Mouse (Mus musculus) heart, adult 2 months (tissue): ENCODE results near the gene Vgll3. TPM values are rescaled to one million over a fixed set of nuclear protein-coding genes. Genes with fewer than 3 reads are reported as not detected.

Experiments
- DNase-seq, 2 experiments: peaks; one replicate each; pipeline ENCODE4 v3.0.0; 2021
- H3K27ac ChIP-seq: fragments of 200-600 bp; 2 replicates; pipeline ENCODE4 v1.8.1; 2022
- H3K27me3 ChIP-seq: fragments of 200-500 bp; 2 replicates; pipeline ENCODE4 v1.6.1; 2012; ENCODE audit warnings: mild to moderate bottlenecking, low read length, inconsistent platforms, mixed read lengths; ENCODE audit not compliant: control insufficient read depth, insufficient read depth
- H3K36me3 ChIP-seq: fragments of 200-500 bp; 2 replicates; pipeline ENCODE4 v1.6.1; 2012; ENCODE audit warnings: low read length, inconsistent platforms; ENCODE audit not compliant: control insufficient read depth, insufficient read depth
- H3K4me1 ChIP-seq: fragments of 200-500 bp; 2 replicates; pipeline ENCODE4 v1.6.1; 2011; ENCODE audit warnings: low read length; ENCODE audit not compliant: control insufficient read depth, insufficient read depth
- H3K4me3 ChIP-seq: fragments of 200-600 bp; 2 replicates; pipeline ENCODE4 v1.8.1; 2022
- H3K79me2 ChIP-seq: fragments of 200-500 bp; replicated peaks from 2 replicates; pipeline ENCODE4 v1.6.1; 2012; ENCODE audit warnings: mild to moderate bottlenecking, inconsistent platforms, low read length, moderate library complexity, mixed read lengths; ENCODE audit not compliant: control insufficient read depth, insufficient read depth
- H3K9ac ChIP-seq: fragments of 200-500 bp; 2 replicates; pipeline ENCODE4 v1.6.1; 2012; ENCODE audit warnings: low read depth, mild to moderate bottlenecking, control low read depth, inconsistent platforms, low read length, mixed read lengths
- CTCF ChIP-seq: fragments of 200-600 bp; IDR thresholded peaks from 2 replicates; pipeline ENCODE4 v1.8.1; 2022; ENCODE audit warnings: antibody characterized with exemption, mild to moderate bottlenecking, moderate library complexity
- EP300 ChIP-seq: fragments of 200-500 bp; IDR thresholded peaks from 2 replicates; pipeline ENCODE4 v1.6.1; 2011; ENCODE audit warnings: low read depth, low read length, control low read depth; ENCODE audit not compliant: insufficient read depth
- POLR2A ChIP-seq: fragments of 200-500 bp; IDR thresholded peaks from 2 replicates; pipeline ENCODE4 v1.6.1; 2011; ENCODE audit warnings: mild to moderate bottlenecking, low read depth, low read length, control low read depth; ENCODE audit not compliant: insufficient read depth
- WGBS: fragments of 180-500 bp; shearing (Covaris S2); methylation state at CpG from one replicate; pipeline ENCODE4 v1.1.7; 2018; 5-methylcytosine and 5-hydroxymethylcytosine counted together
- intact Hi-C: fragments of 180-260 bp; cut with DNase I; formaldehyde crosslinking; loops from one replicate; pipeline ENCODE4 v1.15.1; 2025
- polyA plus RNA-seq: library from polyadenylated mRNA; depleted of rRNA; stranded (reverse); fragments of >200 nt; gene quantifications from 2 replicates; pipeline ENCODE4 v1.2.3, GENCODE M21; 2012
- total RNA-seq, 2 experiments: library from RNA; stranded (reverse); gene quantifications; 2 replicates each; pipeline ENCODE4 v1.2.3; 2021

Gene Vgll3
- total and polyA plus RNA-seq, 3 experiments, result 2.1 to 4.4 (median 2.5) TPM

DNA sequence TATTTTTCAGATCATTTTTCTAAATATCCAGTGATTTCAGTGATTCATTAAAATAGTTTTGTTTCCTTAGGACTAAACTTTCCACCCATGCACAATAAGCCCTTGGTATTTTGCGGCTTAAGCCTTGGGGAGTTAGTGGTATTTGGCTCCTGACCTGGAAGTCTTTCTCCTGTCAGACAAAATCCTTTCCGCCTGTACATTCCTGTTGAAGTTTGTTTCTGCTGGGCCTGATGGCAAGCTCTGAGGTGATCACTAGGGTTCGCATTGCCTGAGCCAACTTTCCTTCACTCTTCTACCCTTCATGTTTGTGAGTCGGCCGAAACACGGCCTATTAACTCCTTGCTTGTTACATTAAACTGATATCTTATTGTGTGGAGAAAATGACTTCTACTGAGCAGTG, 8.7 kb downstream of the Vgll3 start:
- no peaks in the 10 kb centered on the region for H3K27me3 ChIP-seq
- H3K79me2 ChIP-seq, result no peaks in the 10 kb centered on the region
- intact Hi-C loops, result no loop called here
- DNase-seq, result no peak
- H3K36me3 ChIP-seq, result no peaks in the 10 kb centered on the region
- no peak for TF ChIP-seq EP300
- TF ChIP-seq POLR2A, result no peak
- TF ChIP-seq CTCF, result no peak
- WGBS, result 69% methylated on average over 6 of the region's 6 CpGs
- no peak overlapping the region for H3K4me3 ChIP-seq
- no peak overlapping the region for H3K9ac ChIP-seq
- H3K27ac ChIP-seq, result no peak overlapping the region
- H3K4me1 ChIP-seq, result no peaks in the 10 kb centered on the region; the same call in 1 of the 2 replicates

DNA sequence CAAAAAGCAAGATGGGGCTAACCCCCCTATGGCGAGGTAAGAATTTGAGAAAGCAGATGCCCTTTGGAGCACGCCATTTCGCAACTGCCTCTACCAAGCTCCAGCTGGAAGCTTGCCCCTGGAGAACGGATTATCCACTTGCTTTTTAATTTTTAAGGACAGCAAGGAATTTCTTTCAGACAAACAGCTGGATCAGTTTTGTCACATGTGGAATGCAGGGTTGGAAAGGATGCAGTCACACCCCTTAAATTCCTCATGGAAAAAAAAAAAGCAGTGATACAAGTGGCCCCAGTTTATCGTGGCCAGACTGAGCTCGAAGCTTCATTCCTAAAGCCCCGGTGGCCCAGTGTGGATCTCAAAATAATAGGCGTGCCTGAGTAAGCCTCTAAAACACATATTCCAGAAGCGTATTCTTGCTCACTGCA, 13.1 kb downstream of the Vgll3 start:
- WGBS, result 61% methylated on average over 9 of the region's 9 CpGs
- Histone ChIP-seq H3K9ac (no peak overlapping the region), H3K27ac (no peak overlapping the region), H3K4me1 (no peaks in the 10 kb centered on the region; the same call in 1 of the 2 replicates), H3K79me2 (no peaks in the 10 kb centered on the region), H3K36me3 (no peaks in the 10 kb centered on the region), H3K4me3 (no peak overlapping the region), H3K27me3 (no peaks in the 10 kb centered on the region)
- no peak for TF ChIP-seq POLR2A
- TF ChIP-seq CTCF, result no peak
- TF ChIP-seq EP300, result no peak
- intact Hi-C loops, result no loop called here
- peak; percentile 71 to 72 for DNase-seq

DNA sequence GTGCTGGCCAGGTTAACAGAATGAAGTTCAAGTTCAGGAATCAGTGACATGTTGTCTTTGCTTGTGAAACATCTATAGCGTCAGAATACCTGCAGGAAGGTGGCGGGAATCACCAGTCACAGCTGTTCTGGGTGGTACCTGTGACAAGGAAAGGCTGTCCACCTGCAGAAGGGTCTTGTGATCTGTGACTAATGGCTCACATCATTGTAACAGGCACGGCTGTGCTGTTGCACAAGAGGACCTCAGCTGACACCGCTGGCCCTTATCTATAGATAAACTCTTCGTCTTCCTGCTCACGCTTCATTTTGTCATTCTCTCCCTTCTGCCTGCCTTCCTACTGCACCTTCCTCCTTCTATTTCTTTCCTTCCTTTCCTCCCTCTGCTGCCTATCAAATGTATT, 14.0 kb downstream of the Vgll3 start:
- intact Hi-C loops, result no loop called here
- Histone ChIP-seq H3K79me2 (no peaks in the 10 kb centered on the region), H3K4me1 (no peaks in the 10 kb centered on the region; the same call in 1 of the 2 replicates), H3K27ac (no peak overlapping the region), H3K9ac (no peak overlapping the region), H3K4me3 (no peak overlapping the region), H3K36me3 (no peaks in the 10 kb centered on the region), H3K27me3 (no peaks in the 10 kb centered on the region)
- no peak for DNase-seq
- TF ChIP-seq EP300, result no peak
- no peak for TF ChIP-seq POLR2A
- 52% methylated on average over 6 of the region's 6 CpGs for WGBS

DNA sequence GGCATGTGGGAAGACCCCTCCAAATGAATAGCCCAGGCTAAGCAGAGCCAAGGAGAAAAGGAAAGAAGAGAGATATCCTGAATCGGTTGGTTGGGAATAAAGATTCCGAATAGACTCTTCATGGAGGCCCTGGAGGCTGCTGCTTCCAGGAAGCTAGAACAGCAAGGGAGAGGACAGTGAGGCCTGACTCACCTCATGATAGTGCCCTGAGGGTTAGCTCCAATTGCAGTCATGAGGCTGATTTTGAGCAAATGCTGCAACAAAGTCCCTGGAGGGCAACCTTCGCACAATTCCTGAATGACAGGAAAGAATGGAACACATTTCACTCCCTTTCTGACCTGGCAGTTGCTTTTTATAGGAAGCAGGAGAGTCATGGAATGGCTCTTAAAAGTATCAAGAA, 19.7 kb downstream of the Vgll3 start:
- DNase-seq, result no peak
- Histone ChIP-seq H3K27ac (no peak overlapping the region), H3K79me2 (no peaks in the 10 kb centered on the region), H3K4me1 (no peaks in the 10 kb centered on the region), H3K27me3 (no peaks in the 10 kb centered on the region), H3K4me3 (no peak overlapping the region), H3K36me3 (no peaks in the 10 kb centered on the region), H3K9ac (no peak overlapping the region)
- no peak for TF ChIP-seq EP300
- no peak for TF ChIP-seq POLR2A
- TF ChIP-seq CTCF, result no peak
- WGBS, result 63% methylated on average over 3 of the region's 3 CpGs
- intact Hi-C loops, result no loop called here

DNA sequence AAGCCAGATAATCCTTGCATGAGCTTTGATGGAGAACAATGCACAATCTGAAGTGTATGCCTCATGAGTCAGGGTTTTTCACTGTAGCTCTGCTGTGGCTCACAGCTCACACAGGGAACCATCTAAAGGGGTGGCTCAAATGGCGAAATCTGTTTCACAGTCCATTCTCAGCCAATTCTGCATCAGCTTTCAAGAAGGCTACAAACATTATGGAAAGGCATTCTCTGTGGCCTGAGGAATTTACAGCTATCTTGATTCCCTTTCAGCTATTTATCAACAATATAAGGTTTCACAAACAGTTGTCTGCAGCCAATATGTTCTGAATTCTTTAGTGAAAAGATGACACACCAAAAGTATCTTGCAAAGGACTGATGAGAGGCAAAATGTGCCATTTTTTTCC, 35.1 kb downstream of the Vgll3 start:
- Histone ChIP-seq H3K4me3 (no peak overlapping the region), H3K4me1 (no peaks in the 10 kb centered on the region), H3K79me2 (no peaks in the 10 kb centered on the region), H3K36me3 (no peaks in the 10 kb centered on the region), H3K27ac (no peak overlapping the region), H3K9ac (no peak overlapping the region), H3K27me3 (no peaks in the 10 kb centered on the region)
- no peak for TF ChIP-seq CTCF
- TF ChIP-seq POLR2A, result no peak
- TF ChIP-seq EP300, result no peak
- WGBS, result 66% methylated on average over 1 of the region's 1 CpGs
- intact Hi-C loops, result no loop called here
- no peak for DNase-seq

DNA sequence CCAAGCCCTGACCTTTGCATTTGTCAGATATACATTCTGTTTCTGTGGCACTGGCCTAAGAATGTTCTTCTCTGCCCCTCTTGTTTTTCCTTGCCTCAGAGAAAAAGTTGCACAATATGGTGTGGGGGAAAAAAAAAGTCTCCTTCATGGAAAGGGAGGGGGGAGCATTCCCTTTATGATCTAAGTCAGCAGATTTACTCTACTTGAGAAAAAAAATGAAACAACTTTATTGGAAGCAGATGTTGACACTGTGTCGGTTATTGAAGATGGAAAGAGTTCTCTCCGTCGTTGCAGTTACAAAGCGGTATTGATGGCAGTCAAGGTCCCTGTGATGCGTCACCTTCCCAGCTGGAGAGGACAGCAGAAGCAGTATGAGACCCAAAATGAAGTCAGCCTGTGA, 49.4 kb downstream of the Vgll3 start:
- Histone ChIP-seq H3K79me2 (no peaks in the 10 kb centered on the region), H3K36me3 (no peaks in the 10 kb centered on the region), H3K4me1 (no peaks in the 10 kb centered on the region), H3K4me3 (no peak overlapping the region), H3K27ac (no peak overlapping the region), H3K9ac (no peak overlapping the region), H3K27me3 (no peaks in the 10 kb centered on the region)
- 82% methylated on average over 5 of the region's 5 CpGs for WGBS
- no peak for DNase-seq
- TF ChIP-seq EP300 (no peak), CTCF (no peak), POLR2A (no peak)
- intact Hi-C loops, result no loop called here

DNA sequence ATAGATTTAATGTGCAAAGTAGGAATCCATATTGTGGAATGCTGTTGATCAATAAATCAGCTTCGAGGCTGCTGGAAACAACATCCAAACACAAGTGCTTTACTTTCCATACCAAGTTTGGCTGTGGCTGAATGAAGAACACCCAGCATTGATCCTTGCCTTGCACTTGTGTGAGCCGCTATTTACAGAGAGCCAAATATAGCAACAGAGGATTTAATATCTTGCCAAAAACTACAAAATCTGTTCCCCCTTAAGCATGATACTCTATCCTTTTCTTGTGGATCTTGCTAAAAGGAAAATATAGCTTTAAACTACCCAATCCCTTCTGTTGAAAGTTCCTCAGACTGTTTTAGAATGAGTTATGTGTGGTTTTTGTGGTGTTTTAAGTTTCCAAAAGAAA, 52.9 kb downstream of the Vgll3 start:
- no peaks in the 10 kb centered on the region for H3K79me2 ChIP-seq
- no peak overlapping the region for H3K9ac ChIP-seq
- no peaks in the 10 kb centered on the region for H3K27me3 ChIP-seq
- H3K4me3 ChIP-seq, result no peak overlapping the region
- DNase-seq, result no peak
- H3K36me3 ChIP-seq, result no peaks in the 10 kb centered on the region
- no peak overlapping the region for H3K27ac ChIP-seq
- intact Hi-C loops, result no loop called here
- WGBS, result 33% methylated on average over 2 of the region's 2 CpGs
- H3K4me1 ChIP-seq, result no peaks in the 10 kb centered on the region
- TF ChIP-seq EP300, result no peak
- TF ChIP-seq POLR2A, result no peak
- no peak for TF ChIP-seq CTCF
